Mouse (Mus musculus) embryonic stem cell, embryonic (primary cell): ENCODE measurements around the gene Tti1.

Experiments used
- CTCF ChIA-PET, 4 experiments: fragments of 300-600 bp in 2 of 4; fragments of 350-600 bp in 2 of 4; sonication (Branson Sonifier 250); formaldehyde crosslinking; loops; one replicate each; lab custom pipeline; 2022; ENCODE audit warnings: inconsistent platforms in 2 of 4; lab: Charles Lee
- POLR2A ChIA-PET, 4 experiments: fragments of 300-600 bp in 2 of 4; fragments of 350-600 bp in 2 of 4; sonication (Branson Sonifier 250); formaldehyde crosslinking; loops; one replicate each; lab custom pipeline; 2022; ENCODE audit warnings: antibody characterized with exemption in 4 of 4, inconsistent platforms in 1 of 4; lab: Charles Lee

Gene Tti1

DNA sequence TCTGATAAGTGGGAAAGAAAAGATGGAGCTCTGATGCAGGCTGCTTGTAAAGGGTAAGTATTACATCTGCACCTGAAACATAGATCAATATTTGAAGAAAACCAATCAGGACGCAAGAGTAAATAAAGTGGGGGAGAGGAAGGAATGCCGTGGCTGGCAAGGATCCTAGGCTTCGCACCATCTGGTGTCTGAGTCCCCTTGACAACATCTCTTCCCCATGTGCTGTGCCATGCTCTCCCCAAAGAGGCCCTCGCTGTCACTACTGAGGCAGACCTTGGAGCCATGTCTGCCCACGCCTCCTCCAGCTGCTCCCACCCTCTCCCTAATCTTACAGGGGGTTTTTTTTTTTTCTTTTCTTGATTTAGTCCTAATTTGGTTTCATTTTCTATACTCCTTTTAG is 74.3 kb downstream of the Tti1 start:
- POLR2A ChIA-PET = interaction anchor here in 2 of 4 experiments (0.7 to 0.9 kb wide), 3 partner anchors 10 to 188 kb away, joined by 4 to 6 read pairs (median 4); no protein-coding TSS in a partner anchor

DNA sequence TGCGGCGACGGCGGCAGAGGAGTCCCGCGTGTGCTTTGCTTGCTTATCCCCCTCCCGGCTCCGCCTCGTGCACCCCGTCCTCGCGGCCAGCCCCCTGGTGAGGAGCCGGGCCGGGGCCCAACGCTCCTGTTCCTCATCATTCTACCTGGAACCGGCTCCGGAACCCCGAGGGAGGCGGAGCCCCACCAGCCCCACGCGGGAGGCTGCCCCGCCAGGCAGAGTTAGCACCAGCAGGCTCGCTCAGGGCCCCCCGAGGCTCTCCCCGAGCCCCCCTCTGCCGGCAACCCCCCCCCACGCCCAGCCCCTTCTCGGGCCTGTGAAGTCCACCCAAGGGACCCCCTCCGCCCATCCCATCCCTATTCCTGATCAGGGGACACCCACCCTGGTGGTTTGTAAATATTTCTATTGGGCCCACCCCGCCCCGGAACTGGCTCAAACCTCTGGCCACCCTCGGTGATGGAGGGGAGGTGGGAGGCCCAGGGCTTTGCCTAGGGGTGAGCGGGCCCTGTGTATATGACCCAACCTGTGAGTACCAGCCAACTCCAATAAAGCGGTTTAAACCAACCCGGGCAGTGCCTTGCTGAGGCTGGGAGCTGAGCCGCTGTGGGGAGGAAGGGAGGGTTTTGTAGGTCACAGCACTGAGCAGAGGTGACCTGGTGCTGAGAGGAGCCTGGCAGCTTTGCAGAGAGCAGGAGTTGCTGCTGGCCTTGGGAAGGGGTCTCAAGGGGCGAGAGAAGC is 83.9 kb downstream of the Tti1 start:
- CTCF ChIA-PET = interaction anchor here in 3 of 4 experiments (0.6 to 2.2 kb wide), 22 partner anchors 9 to 264 kb away, joined by 3 to 10 read pairs (median 4); no protein-coding TSS in a partner anchor

More for the DNA sequence above, 74.3 kb downstream of the Tti1 start:
- CTCF ChIA-PET = interaction anchor here in 2 of 4 experiments (0.6 to 1.0 kb wide), 2 partner anchors 8 to 386 kb away, joined by 3 to 5 read pairs; no protein-coding TSS in a partner anchor

DNA sequence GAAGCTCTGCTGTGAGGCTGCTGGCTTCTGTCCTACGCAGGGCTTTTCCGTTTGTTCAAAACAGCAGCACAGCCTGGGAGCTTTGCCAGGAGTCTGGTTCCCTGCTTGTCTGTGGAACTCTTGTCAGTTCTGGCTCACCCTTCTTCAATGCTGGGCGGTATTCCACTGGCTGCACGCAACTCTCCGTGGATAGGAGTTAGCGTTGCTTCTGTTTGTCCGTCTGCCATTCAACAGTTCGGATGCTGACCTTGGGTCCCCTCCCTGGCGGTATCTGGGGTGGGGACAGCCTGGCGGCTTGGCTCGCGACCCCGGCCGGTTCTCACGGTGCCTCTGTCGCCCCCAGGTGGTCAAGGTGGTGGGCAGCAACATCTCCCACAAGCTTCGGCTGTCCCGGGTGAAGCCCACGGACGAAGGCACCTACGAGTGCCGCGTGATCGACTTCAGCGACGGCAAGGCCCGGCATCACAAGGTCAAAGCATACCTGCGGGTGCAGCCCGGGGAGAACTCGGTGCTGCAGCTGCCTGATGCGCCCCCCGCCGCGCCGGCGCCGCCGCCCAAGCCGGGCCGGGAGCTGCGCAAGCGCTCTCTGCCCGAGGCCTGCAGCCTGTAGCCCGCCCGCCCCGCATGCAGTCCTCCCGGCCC is 84.6 kb downstream of the Tti1 start:
- ChIA-PET POLR2A (interaction anchor here in 3 of 4 experiments (0.5 to 1.7 kb wide), 19 partner anchors 11 to 1245 kb away, joined by 3 to 8 read pairs (median 3); no protein-coding TSS in a partner anchor), CTCF (interaction anchor here (0.6 to 2.2 kb wide), 29 partner anchors 8 to 626 kb away, joined by 3 to 10 read pairs (median 4); partner anchors contain the start of gene Vstm2l (in 1 of the 4))

More for the DNA sequence above, 83.9 kb downstream of the Tti1 start:
- POLR2A ChIA-PET = interaction anchor here in 3 of 4 experiments (0.5 to 1.7 kb wide), 16 partner anchors 10 to 337 kb away, joined by 3 to 8 read pairs (median 4); no protein-coding TSS in a partner anchor

DNA sequence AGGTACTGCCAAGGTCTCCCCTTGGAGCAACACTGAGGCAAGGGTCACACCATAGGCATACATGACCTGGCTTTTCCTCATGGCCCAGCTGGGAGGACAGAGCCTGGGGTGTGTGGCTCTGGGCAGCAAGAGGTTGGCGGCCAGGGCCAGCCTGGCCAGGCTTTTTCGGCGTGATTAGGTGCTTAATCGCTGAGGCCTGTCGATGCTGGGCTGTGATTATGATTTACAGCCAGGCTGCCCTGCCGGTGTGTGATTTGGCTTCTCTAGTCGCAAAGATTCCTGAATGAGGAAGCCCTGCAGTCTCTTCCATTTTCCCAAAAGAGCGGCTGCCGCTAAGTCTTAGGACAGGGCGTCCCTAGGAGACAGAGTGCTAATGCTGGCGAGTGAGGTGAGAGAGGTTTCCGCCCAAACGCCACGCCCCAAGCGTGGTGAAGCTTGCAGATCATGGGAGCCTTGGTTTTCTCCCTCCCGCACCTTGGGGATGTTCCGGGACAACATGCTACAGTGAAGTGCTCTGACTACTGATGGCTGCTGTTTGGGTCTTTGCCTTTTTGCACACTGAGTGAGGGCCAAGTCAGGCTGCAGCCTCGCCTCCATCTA is 87.5 kb downstream of the Tti1 start:
- ChIA-PET POLR2A (interaction anchor here in 2 of 4 experiments (0.5 to 3.5 kb wide), 5 partner anchors 12 to 712 kb away, joined by 3 to 12 read pairs (median 5); no protein-coding TSS in a partner anchor), CTCF (interaction anchor here in 1 of 4 experiments (1.1 kb wide), 1 partner anchor 281 kb away, joined by 3 read pairs; no protein-coding TSS in a partner anchor)

DNA sequence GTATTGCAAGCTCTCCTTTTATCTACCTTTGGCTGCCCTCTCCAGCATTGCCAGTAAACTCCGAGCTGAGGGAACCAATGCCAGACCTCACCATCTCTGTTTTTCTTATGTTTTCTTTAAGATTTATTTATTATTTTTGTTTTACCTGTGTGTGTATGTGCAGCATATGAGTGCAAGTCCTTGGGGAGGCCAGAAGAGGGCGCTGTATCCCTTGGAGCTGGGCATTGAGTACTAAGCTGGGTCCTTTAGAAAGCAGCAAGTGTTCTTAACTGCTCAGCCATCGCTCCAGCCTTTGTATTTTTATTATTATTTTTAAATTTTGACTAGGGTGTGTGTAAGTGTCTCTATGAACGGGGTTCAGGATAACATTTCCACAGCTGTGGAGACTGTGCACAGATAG is 91.6 kb downstream of the Tti1 start:
- ChIA-PET POLR2A (interaction anchor here in 2 of 4 experiments (1.1 kb wide), 2 partner anchors 12 to 91 kb away, joined by 3 to 4 read pairs; no protein-coding TSS in a partner anchor), CTCF (interaction anchor here (0.5 to 1.8 kb wide), 19 partner anchors 8 to 290 kb away, joined by 3 to 8 read pairs (median 3); no protein-coding TSS in a partner anchor)

DNA sequence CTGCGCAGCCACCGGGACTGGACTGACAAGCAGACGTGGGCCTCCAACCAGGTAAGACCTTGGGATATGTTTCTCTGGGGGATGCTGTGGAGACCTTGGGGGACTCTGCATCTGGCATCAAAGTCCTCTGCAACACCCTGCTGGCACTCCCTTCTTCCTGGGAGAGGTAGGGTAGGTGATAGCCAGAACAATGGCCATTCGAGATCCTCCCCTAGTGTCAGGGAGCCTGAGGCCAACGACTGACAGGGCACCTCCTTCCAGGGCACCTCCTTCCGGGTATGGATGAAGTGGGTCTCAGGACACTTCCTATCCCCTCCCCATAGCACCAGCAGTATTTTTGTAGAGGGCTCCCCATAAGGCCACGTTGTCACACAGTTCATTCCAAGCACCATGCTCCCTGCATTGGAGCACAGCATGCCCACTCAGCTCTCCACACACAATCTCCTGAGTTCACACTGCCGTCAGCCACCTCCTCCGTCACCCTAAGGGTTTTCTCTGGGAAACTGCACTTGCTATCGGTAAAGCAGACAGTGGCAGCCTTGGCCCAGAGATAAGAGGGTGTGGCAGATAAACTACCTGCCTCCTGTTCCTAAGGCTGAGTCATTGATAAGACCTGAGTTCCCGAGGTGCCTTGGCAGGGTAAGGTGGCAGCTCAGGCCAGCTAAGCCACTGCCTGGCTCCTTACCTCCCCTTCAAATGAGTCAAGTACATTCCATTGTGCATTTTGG is 92.6 kb downstream of the Tti1 start:
- ChIA-PET CTCF (interaction anchor here in 3 of 4 experiments (0.6 to 2.0 kb wide), 3 partner anchors 9 to 260 kb away, joined by 3 to 4 read pairs (median 4); no protein-coding TSS in a partner anchor), POLR2A (interaction anchor here in 1 of 4 experiments (0.6 kb wide), 1 partner anchor 441 kb away, joined by 3 read pairs; no protein-coding TSS in a partner anchor)

DNA sequence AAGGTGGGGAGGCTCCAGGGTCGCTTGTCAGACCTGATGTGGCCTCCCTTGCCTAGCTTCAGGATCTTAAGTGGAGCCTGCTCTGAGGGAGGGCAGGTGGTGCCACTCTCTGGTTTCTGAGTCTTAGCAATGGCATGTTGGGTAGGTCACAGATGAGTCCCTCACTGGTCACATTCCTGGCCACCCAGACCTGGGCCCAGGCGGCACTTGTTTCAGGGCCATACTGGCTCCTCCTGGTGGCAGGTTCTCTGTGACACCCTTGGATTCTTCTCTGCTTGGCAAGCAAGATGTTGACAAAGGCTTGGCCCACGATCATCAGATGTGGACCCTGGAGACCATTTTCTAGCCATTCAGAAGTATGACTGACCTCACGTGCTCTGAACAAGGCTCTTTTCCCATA is 95.6 kb downstream of the Tti1 start:
- ChIA-PET CTCF (interaction anchor here in 1 of 4 experiments (0.6 to 0.7 kb wide), 2 partner anchors 42 to 92 kb away, joined by 3 read pairs; no protein-coding TSS in a partner anchor), POLR2A (interaction anchor here in 1 of 4 experiments (0.6 kb wide), 1 partner anchor 39 kb away, joined by 4 read pairs; no protein-coding TSS in a partner anchor)
